Mouse (Mus musculus): ENCODE data around the gene Rab44. TPM values are rescaled to one million over a fixed set of nuclear protein-coding genes. Genes with fewer than 3 reads are reported as not detected.

Rab44 gene
- total and polyA plus RNA-seq, 3 experiments, result 0.23 to 0.70 TPM; not detected in 1

DNA sequence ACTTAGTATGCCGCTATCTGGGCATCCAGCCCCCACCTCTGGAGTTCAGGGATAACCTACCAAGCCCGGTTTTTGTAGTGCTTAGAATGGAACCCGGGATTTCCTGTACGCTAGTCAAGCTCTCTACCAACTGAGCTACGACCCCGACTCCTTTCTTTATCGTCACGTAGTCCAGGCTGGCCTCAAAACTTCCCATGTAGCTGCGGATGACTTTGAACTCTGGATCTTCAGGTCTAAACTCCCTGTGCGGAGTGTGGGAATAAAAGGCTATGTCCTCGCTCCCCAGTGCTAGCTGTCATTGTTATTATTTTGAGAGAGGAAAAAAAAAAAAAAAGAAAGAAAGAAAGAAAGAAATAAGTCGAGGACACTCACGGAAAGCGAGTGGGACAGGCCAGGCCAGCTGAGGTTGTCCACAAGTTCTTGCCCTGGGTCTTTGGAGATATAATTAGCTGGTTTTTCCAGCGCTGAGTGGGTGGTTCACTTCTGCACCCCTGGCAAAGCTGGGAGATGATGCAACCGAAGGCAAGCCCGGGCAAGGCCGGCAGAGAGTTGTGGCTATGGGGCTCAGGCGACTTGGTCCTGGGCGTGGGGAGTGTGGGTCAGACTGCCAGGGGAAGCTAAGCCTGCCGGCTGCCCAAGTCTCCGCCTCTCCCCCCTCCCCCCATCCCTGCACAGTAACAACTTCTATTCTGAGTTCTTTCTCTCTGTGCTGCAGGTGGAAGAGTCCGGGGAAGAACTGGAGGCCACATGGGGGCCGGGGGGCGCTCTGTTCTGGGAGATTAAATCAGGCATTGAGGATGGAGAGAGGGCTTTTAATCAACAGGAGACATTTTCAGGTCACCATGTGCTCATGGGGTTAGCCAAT, 35.2 kb upstream of the Rab44 start:
- DNase-seq, result peak; percentile 80 to 89
- Histone ChIP-seq H3K36me3 (ENCODE audit: control insufficient read depth, insufficient read depth, low read length) (no peaks in the 10 kb centered on the region), H3K27me3 (ENCODE audit: control insufficient read depth, insufficient read depth, low read length) (no peaks in the 10 kb centered on the region), H3K4me3 (peak overlapping the region; percentile 42), H3K4me1 (ENCODE audit: control insufficient read depth, insufficient read depth, low read length) (peaks cover 2% of the 10 kb centered on the region), H3K27ac (peak overlapping the region; percentile 80), H3K79me2 (replicated peaks; ENCODE audit: control insufficient read depth, insufficient read depth, low read length) (no peaks in the 10 kb centered on the region), H3K9ac (ENCODE audit: low read depth, low read length) (peak overlapping the region; percentile 70)
- intact Hi-C loops (cut with DNase I), result loop anchor here (2.0 kb wide), 1 partner anchor 24 kb away; no protein-coding TSS in a partner anchor
- 12% methylated on average over 25 of the region's 25 CpGs for WGBS
- TF ChIP-seq POLR2A (IDR thresholded peaks at IDR 0.05; ENCODE audit: insufficient read depth, low read depth, low read length) (no peak), EP300 (IDR thresholded peaks at IDR 0.05; ENCODE audit: insufficient read depth, low read depth, low read length) (no peak), CTCF (IDR thresholded peaks at IDR 0.05) (no peak)

DNA sequence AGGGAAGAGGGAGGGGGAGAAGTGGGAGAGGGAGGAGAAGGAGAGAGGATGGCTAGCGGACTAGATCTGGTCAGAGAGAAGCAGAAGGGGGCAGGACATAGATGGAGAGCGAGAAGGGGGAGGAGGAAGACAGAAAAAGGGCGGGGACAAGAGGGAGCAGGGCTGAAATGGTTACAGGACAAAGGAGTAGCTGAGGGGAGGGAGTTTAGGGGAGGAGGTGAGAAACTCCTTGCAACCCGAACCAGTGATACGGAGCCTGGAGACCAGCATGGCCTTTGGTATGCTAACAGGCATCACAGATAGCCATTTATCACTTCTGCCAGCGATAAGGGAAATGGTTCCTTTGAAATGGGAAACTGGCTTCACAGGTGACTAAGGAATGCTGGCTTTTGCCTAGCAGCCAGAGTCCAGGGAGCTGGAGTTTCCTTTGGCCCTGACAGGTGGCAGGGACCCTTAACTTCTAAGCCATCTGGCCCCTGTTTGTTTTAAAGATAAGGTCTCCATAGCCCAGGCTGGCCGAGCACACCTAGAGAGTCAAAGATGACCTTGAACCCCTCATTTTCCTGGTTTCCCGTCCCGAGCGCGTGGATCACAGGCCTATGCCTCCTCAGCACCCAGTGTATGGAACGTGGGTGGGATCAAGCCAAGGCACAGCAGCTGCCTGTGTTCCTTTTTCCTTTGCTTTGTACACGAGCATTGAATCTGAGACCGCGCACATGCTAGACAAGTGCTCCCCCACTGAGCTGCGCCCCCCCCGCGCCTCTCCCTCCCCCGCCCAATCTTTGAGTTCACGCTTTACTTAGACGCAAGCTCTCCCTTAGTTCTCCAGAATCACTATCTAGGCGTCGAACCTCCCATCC, 33.0 kb upstream of the Rab44 start:
- no peak overlapping the region for H3K9ac ChIP-seq (ENCODE audit: low read depth, low read length)
- no peaks in the 10 kb centered on the region for H3K27me3 ChIP-seq (ENCODE audit: control insufficient read depth, insufficient read depth, low read length)
- WGBS, result 33% methylated on average over 23 of the region's 23 CpGs
- H3K27ac ChIP-seq, result no peak overlapping the region
- H3K4me1 ChIP-seq (ENCODE audit: control insufficient read depth, insufficient read depth, low read length), result peaks cover 2% of the 10 kb centered on the region
- no peak for TF ChIP-seq CTCF (IDR thresholded peaks at IDR 0.05)
- no peak for TF ChIP-seq POLR2A (IDR thresholded peaks at IDR 0.05; ENCODE audit: insufficient read depth, low read depth, low read length)
- TF ChIP-seq EP300 (IDR thresholded peaks at IDR 0.05; ENCODE audit: insufficient read depth, low read depth, low read length), result no peak
- intact Hi-C loops (cut with DNase I), result loop anchor here (1.0 kb wide), 1 partner anchor 10 kb away; no protein-coding TSS in a partner anchor
- H3K36me3 ChIP-seq (ENCODE audit: control insufficient read depth, insufficient read depth, low read length), result no peaks in the 10 kb centered on the region
- DNase-seq, result no peak
- no peaks in the 10 kb centered on the region for H3K79me2 ChIP-seq (replicated peaks; ENCODE audit: control insufficient read depth, insufficient read depth, low read length)
- H3K4me3 ChIP-seq, result no peak overlapping the region

DNA sequence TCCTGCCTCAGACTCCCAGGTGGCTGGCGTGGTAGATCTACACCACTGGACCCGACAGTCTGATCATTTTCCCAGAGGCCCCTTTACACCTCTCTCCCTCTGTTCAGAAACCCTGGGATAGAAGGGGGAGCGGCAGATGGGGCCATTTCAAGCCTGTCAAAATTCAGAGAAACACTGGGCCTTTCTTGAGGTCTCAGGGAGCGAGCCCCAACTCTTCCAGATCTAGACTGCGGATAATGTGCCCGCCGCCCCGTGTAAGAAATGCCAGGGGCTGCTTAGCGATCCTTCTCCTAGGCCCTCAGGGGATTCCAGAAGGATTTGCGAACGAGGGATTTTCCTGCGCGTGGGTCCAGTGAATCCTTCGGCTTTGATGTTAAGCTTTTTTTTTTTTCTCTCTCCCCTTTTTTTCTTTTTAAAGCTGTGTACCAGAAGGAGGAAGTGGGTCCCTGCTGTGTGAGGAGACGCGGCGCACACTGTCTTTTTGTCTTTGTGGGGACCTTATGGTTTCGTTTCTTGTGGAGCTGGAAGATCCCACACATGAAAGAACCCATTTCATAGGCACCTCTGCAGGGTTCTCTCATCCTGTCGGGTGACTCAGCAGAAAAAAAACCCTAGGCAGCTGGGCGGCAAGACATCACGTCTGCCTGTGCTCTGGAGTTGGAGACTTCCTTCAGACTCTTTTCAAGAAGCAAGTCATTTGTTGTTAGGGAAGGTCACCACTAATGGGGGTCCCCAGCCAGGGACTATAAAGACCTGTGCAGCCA, 32.1 kb upstream of the Rab44 start:
- H3K9ac ChIP-seq (ENCODE audit: low read depth, low read length), result no peak overlapping the region
- H3K27me3 ChIP-seq (ENCODE audit: control insufficient read depth, insufficient read depth, low read length), result no peaks in the 10 kb centered on the region
- no peaks in the 10 kb centered on the region for H3K79me2 ChIP-seq (replicated peaks; ENCODE audit: control insufficient read depth, insufficient read depth, low read length)
- H3K4me1 ChIP-seq (ENCODE audit: control insufficient read depth, insufficient read depth, low read length), result peaks cover 2% of the 10 kb centered on the region
- no peak for DNase-seq
- no peaks in the 10 kb centered on the region for H3K36me3 ChIP-seq (ENCODE audit: control insufficient read depth, insufficient read depth, low read length)
- H3K4me3 ChIP-seq, result no peak overlapping the region
- intact Hi-C loops (cut with DNase I), result no loop called here
- H3K27ac ChIP-seq, result no peak overlapping the region
- no peak for TF ChIP-seq POLR2A (IDR thresholded peaks at IDR 0.05; ENCODE audit: insufficient read depth, low read depth, low read length)
- WGBS, result 41% methylated on average over 21 of the region's 21 CpGs

- WGBS, result 90% methylated on average over 8 of the region's 8 CpGs
- no peaks in the 10 kb centered on the region for H3K27me3 ChIP-seq (ENCODE audit: control insufficient read depth, insufficient read depth, low read length)
- H3K27ac ChIP-seq, result no peak overlapping the region
- H3K4me1 ChIP-seq (ENCODE audit: control insufficient read depth, insufficient read depth, low read length), result peaks cover 2% of the 10 kb centered on the region
- TF ChIP-seq POLR2A (IDR thresholded peaks at IDR 0.05; ENCODE audit: insufficient read depth, low read depth, low read length), result no peak
- TF ChIP-seq CTCF (IDR thresholded peaks at IDR 0.05), result no peak
- TF ChIP-seq EP300 (IDR thresholded peaks at IDR 0.05; ENCODE audit: insufficient read depth, low read depth, low read length), result no peak
- H3K36me3 ChIP-seq (ENCODE audit: control insufficient read depth, insufficient read depth, low read length), result no peaks in the 10 kb centered on the region
- H3K9ac ChIP-seq (ENCODE audit: low read depth, low read length), result no peak overlapping the region
- no peak overlapping the region for H3K4me3 ChIP-seq
- intact Hi-C loops (cut with DNase I), result no loop called here
- no peaks in the 10 kb centered on the region for H3K79me2 ChIP-seq (replicated peaks; ENCODE audit: control insufficient read depth, insufficient read depth, low read length)
- peak in 1 of 2 experiments; percentile 13 for DNase-seq
Measured at GRCm38 (mm10) chr17:29083586-29083985, 30.4 kb upstream of the Rab44 start.

- WGBS, result 85% methylated on average over 7 of the region's 7 CpGs
- no peaks in the 10 kb centered on the region for H3K27me3 ChIP-seq (ENCODE audit: control insufficient read depth, insufficient read depth, low read length)
- intact Hi-C loops (cut with DNase I), result no loop called here
Measured at GRCm38 (mm10) chr17:29084656-29085055, 29.3 kb upstream of the Rab44 start.

More at GRCm38 (mm10) chr17:29084656-29085055, 29.3 kb upstream of the Rab44 start:
- no peak for TF ChIP-seq CTCF (IDR thresholded peaks at IDR 0.05)
- no peak for TF ChIP-seq EP300 (IDR thresholded peaks at IDR 0.05; ENCODE audit: insufficient read depth, low read depth, low read length)
- TF ChIP-seq POLR2A (IDR thresholded peaks at IDR 0.05; ENCODE audit: insufficient read depth, low read depth, low read length), result no peak
- peak in 1 of 2 experiments; percentile 12 for DNase-seq
- Histone ChIP-seq H3K4me3 (no peak overlapping the region), H3K4me1 (ENCODE audit: control insufficient read depth, insufficient read depth, low read length) (peaks cover 2% of the 10 kb centered on the region), H3K79me2 (replicated peaks; ENCODE audit: control insufficient read depth, insufficient read depth, low read length) (no peaks in the 10 kb centered on the region), H3K27ac (no peak overlapping the region), H3K36me3 (ENCODE audit: control insufficient read depth, insufficient read depth, low read length) (no peaks in the 10 kb centered on the region), H3K9ac (ENCODE audit: low read depth, low read length) (no peak overlapping the region)
